Mouse (Mus musculus) embryonic facial prominence, embryonic 12.5 days (tissue): Measurements from ENCODE around the gene Gm15217. TPM values are rescaled to one million over a fixed set of nuclear protein-coding genes. Genes with fewer than 3 reads are reported as not detected.

Source experiments
- ATAC-seq: fragments of 200-750 bp; cut with Nextera tagmentation; 2 replicates; pipeline ENCODE4 v1.8.0; 2017; ENCODE audit not compliant: insufficient number of reproducible peaks, insufficient read depth, low FRiP score, low TSS enrichment
- H3K27ac ChIP-seq: fragments of 300-500 bp; sonication (generic); 2 replicates; pipeline ENCODE4 v1.5.1; 2016; ENCODE audit warnings: mild to moderate bottlenecking
- H3K27me3 ChIP-seq: fragments of 300-500 bp; sonication (generic); 2 replicates; pipeline ENCODE4 v1.6.1; 2016; ENCODE audit warnings: mild to moderate bottlenecking, moderate library complexity
- H3K36me3 ChIP-seq: fragments of 300-500 bp; sonication (generic); 2 replicates; pipeline ENCODE4 v1.6.1; 2016; ENCODE audit warnings: mild to moderate bottlenecking
- H3K4me1 ChIP-seq: fragments of 300-500 bp; sonication (generic); 2 replicates; pipeline ENCODE4 v1.6.1; 2016
- H3K4me2 ChIP-seq: fragments of 300-500 bp; sonication (generic); replicated peaks from 2 replicates; pipeline ENCODE4 v1.6.1; 2016; ENCODE audit warnings: mild to moderate bottlenecking, moderate library complexity
- H3K4me3 ChIP-seq: fragments of 300-500 bp; sonication (generic); 2 replicates; pipeline ENCODE4 v1.5.1; 2016; ENCODE audit warnings: mild to moderate bottlenecking
- H3K9ac ChIP-seq: fragments of 300-500 bp; sonication (generic); 2 replicates; pipeline ENCODE4 v1.6.1; 2016; ENCODE audit warnings: mild to moderate bottlenecking, moderate library complexity
- H3K9me3 ChIP-seq: fragments of 300-500 bp; sonication (generic); 2 replicates; pipeline ENCODE4 v1.6.1; 2016; ENCODE audit warnings: mild to moderate bottlenecking, moderate library complexity
- WGBS: fragments of 180-500 bp; shearing (Covaris S2); methylation state at CpG from one replicate; pipeline ENCODE4 v1.1.7; 2016; 5-methylcytosine and 5-hydroxymethylcytosine counted together
- polyA plus RNA-seq: library from polyadenylated mRNA; unstranded; fragments of >200 nt; fragmentation: Nextera tagmentation; extraction: Ambion mirVana; gene quantifications from 2 replicates; pipeline ENCODE4 v1.2.1, GENCODE M21; 2016

Gm15217 gene
- polyA plus RNA-seq, 1 experiment from 2014 or later = 0.23 TPM

- no peak for ATAC-seq
- 1% methylated on average over 27 of the region's 27 CpGs for WGBS
- no peaks in the 10 kb centered on the region for H3K36me3 ChIP-seq
- no peaks in the 10 kb centered on the region for H3K9me3 ChIP-seq
- peaks cover 27% of the 10 kb centered on the region for H3K27me3 ChIP-seq
- H3K27ac ChIP-seq = no peak overlapping the region
- H3K4me3 ChIP-seq = peak overlapping the region; percentile 27
- peak overlapping the region; percentile 49 for H3K4me2 ChIP-seq
- H3K4me1 ChIP-seq = peaks cover 9% of the 10 kb centered on the region; the same call in 1 of the 2 replicates
- no peak overlapping the region for H3K9ac ChIP-seq
Observed at GRCm38 (mm10) chr14:46398091-46398695, 19.0 kb downstream of the Gm15217 start.

GRCm38 (mm10) chr14:46399925-46400324 is 20.7 kb downstream of the Gm15217 start:
- WGBS = 71% methylated on average over 2 of the region's 2 CpGs
- peaks cover 28% of the 10 kb centered on the region for H3K27me3 ChIP-seq
- ATAC-seq = no peak
- no peak overlapping the region for H3K27ac ChIP-seq
- no peaks in the 10 kb centered on the region for H3K9me3 ChIP-seq
- H3K36me3 ChIP-seq = no peaks in the 10 kb centered on the region
- no peak overlapping the region for H3K4me2 ChIP-seq
- peaks cover 9% of the 10 kb centered on the region; the same call in 1 of the 2 replicates for H3K4me1 ChIP-seq
- no peak overlapping the region for H3K9ac ChIP-seq
- H3K4me3 ChIP-seq = no peak overlapping the region

GRCm38 (mm10) chr14:46408319-46408718 is 29.1 kb downstream of the Gm15217 start:
- no peaks in the 10 kb centered on the region for H3K4me1 ChIP-seq
- no peaks in the 10 kb centered on the region for H3K9me3 ChIP-seq
- no peak overlapping the region for H3K4me3 ChIP-seq
- no peak overlapping the region for H3K9ac ChIP-seq
- H3K36me3 ChIP-seq = no peaks in the 10 kb centered on the region
- ATAC-seq = no peak
- 86% methylated on average over 3 of the region's 3 CpGs for WGBS
- peaks cover 6% of the 10 kb centered on the region; the same call in 1 of the 2 replicates for H3K27me3 ChIP-seq
- no peak overlapping the region for H3K4me2 ChIP-seq
- no peak overlapping the region for H3K27ac ChIP-seq

- Histone ChIP-seq H3K27me3 (peaks cover 6% of the 10 kb centered on the region; the same call in 1 of the 2 replicates), H3K9me3 (no peaks in the 10 kb centered on the region), H3K27ac (no peak overlapping the region), H3K4me1 (no peaks in the 10 kb centered on the region), H3K9ac (no peak overlapping the region), H3K36me3 (no peaks in the 10 kb centered on the region), H3K4me3 (no peak overlapping the region), H3K4me2 (no peak overlapping the region)
- WGBS = 79% methylated on average over 10 of the region's 10 CpGs
- no peak for ATAC-seq
Observed at GRCm38 (mm10) chr14:46409016-46409415, 29.8 kb downstream of the Gm15217 start.

GRCm38 (mm10) chr14:46410557-46411120 is 31.4 kb downstream of the Gm15217 start:
- no peak overlapping the region for H3K9ac ChIP-seq
- no peak overlapping the region for H3K4me3 ChIP-seq
- no peak overlapping the region for H3K27ac ChIP-seq
- no peak for ATAC-seq
- no peaks in the 10 kb centered on the region for H3K4me1 ChIP-seq
- no peaks in the 10 kb centered on the region for H3K9me3 ChIP-seq
- no peaks in the 10 kb centered on the region for H3K36me3 ChIP-seq
- H3K27me3 ChIP-seq = no peaks in the 10 kb centered on the region
- H3K4me2 ChIP-seq = no peak overlapping the region
- WGBS = 66% methylated on average over 4 of the region's 4 CpGs

GRCm38 (mm10) chr14:46412497-46413000 is 33.3 kb downstream of the Gm15217 start:
- no peak for ATAC-seq

GRCm38 (mm10) chr14:46418371-46419097 is 39.3 kb downstream of the Gm15217 start:
- Histone ChIP-seq H3K4me1 (peaks cover 4% of the 10 kb centered on the region), H3K9ac (no peak overlapping the region), H3K4me3 (no peak overlapping the region), H3K27ac (no peak overlapping the region), H3K9me3 (no peaks in the 10 kb centered on the region), H3K27me3 (no peaks in the 10 kb centered on the region), H3K4me2 (no peak overlapping the region), H3K36me3 (no peaks in the 10 kb centered on the region)
- ATAC-seq = no peak
- 59% methylated on average over 15 of the region's 15 CpGs for WGBS

More at GRCm38 (mm10) chr14:46412497-46413000, 33.3 kb downstream of the Gm15217 start:
- H3K27ac ChIP-seq = no peak overlapping the region
- H3K36me3 ChIP-seq = no peaks in the 10 kb centered on the region
- H3K4me1 ChIP-seq = no peaks in the 10 kb centered on the region
- H3K4me3 ChIP-seq = no peak overlapping the region
- 87% methylated on average over 7 of the region's 7 CpGs for WGBS
- H3K9me3 ChIP-seq = no peaks in the 10 kb centered on the region
- no peak overlapping the region for H3K9ac ChIP-seq
- H3K27me3 ChIP-seq = no peaks in the 10 kb centered on the region
- H3K4me2 ChIP-seq = no peak overlapping the region

GRCm38 (mm10) chr14:46419269-46419668 is 40.1 kb downstream of the Gm15217 start:
- H3K4me3 ChIP-seq = no peak overlapping the region
- peaks cover 4% of the 10 kb centered on the region for H3K4me1 ChIP-seq
- no peaks in the 10 kb centered on the region for H3K36me3 ChIP-seq
- H3K27me3 ChIP-seq = no peaks in the 10 kb centered on the region
- H3K4me2 ChIP-seq = no peak overlapping the region
- ATAC-seq = no peak
- H3K9me3 ChIP-seq = no peaks in the 10 kb centered on the region
- no peak overlapping the region for H3K9ac ChIP-seq
- WGBS = 47% methylated on average over 11 of the region's 11 CpGs
- H3K27ac ChIP-seq = no peak overlapping the region

- Histone ChIP-seq H3K27ac (no peak overlapping the region), H3K4me2 (no peak overlapping the region), H3K36me3 (no peaks in the 10 kb centered on the region), H3K9me3 (no peaks in the 10 kb centered on the region; the same call in 1 of the 2 replicates), H3K9ac (no peak overlapping the region), H3K4me1 (peaks cover 4% of the 10 kb centered on the region), H3K4me3 (no peak overlapping the region), H3K27me3 (no peaks in the 10 kb centered on the region)
- no peak for ATAC-seq
- 80% methylated on average over 3 of the region's 3 CpGs for WGBS
Observed at GRCm38 (mm10) chr14:46421823-46422222, 42.6 kb downstream of the Gm15217 start.

GRCm38 (mm10) chr14:46427251-46427650 is 48.0 kb downstream of the Gm15217 start:
- no peak overlapping the region for H3K4me3 ChIP-seq
- H3K27me3 ChIP-seq = no peaks in the 10 kb centered on the region
- no peak overlapping the region for H3K4me2 ChIP-seq
- 91% methylated on average over 13 of the region's 13 CpGs for WGBS
- no peak for ATAC-seq
- H3K9me3 ChIP-seq = no peaks in the 10 kb centered on the region; the same call in 1 of the 2 replicates
- no peaks in the 10 kb centered on the region for H3K4me1 ChIP-seq
- H3K36me3 ChIP-seq = no peaks in the 10 kb centered on the region
- no peak overlapping the region for H3K27ac ChIP-seq
- no peak overlapping the region for H3K9ac ChIP-seq

GRCm38 (mm10) chr14:46430231-46430630 is 51.0 kb downstream of the Gm15217 start:
- Histone ChIP-seq H3K4me2 (no peak overlapping the region), H3K36me3 (no peaks in the 10 kb centered on the region), H3K4me3 (no peak overlapping the region), H3K27me3 (no peaks in the 10 kb centered on the region), H3K9me3 (no peaks in the 10 kb centered on the region; the same call in 1 of the 2 replicates), H3K4me1 (no peaks in the 10 kb centered on the region), H3K9ac (no peak overlapping the region), H3K27ac (no peak overlapping the region)
- WGBS = 94% methylated on average over 5 of the region's 5 CpGs
- no peak for ATAC-seq
